Mouse (Mus musculus) heart, adult 2 months (tissue): ENCODE data around the gene Scfd2.

Experiments used
- CTCF ChIP-seq: fragments of 200-600 bp; IDR thresholded peaks from 2 replicates; pipeline ENCODE4 v1.8.1; 2022; ENCODE audit warnings: antibody characterized with exemption, mild to moderate bottlenecking, moderate library complexity
- POLR2A ChIP-seq: fragments of 200-500 bp; IDR thresholded peaks from 2 replicates; pipeline ENCODE4 v1.6.1; 2011; ENCODE audit warnings: mild to moderate bottlenecking, low read depth, low read length, control low read depth; ENCODE audit not compliant: insufficient read depth

DNA sequence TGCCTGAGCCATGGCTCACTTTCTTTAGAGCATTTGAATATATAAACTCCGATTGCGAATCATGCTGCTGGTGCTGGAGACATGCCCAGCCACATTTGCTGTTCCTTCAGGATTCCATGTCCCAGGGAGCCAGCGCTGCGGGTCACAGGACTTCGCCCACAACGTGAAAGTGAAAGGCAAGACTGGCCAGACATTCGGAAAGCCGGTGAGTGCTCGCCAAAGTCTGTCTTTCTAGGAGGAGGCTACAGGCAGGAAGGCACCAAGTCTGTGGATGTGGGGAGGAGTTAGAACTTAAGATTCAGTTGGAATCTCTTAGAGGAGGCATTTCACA, 341.4 kb downstream of the Scfd2 start:
- TF ChIP-seq POLR2A = no peak
- TF ChIP-seq CTCF = no peak
